Mouse (Mus musculus) CD8-positive naive resting alpha-beta T cell, adult 57 days (primary cell): ENCODE results near the gene Tex28. TPM values are rescaled to one million over a fixed set of nuclear protein-coding genes. Genes with fewer than 3 reads are reported as not detected.

Source experiments
- total RNA-seq: library from RNA; stranded (reverse); gene quantifications from one replicate; pipeline ENCODE4 v1.2.4, GENCODE M21; 2023

Gene Tex28
- total RNA-seq = not detected

DNA sequence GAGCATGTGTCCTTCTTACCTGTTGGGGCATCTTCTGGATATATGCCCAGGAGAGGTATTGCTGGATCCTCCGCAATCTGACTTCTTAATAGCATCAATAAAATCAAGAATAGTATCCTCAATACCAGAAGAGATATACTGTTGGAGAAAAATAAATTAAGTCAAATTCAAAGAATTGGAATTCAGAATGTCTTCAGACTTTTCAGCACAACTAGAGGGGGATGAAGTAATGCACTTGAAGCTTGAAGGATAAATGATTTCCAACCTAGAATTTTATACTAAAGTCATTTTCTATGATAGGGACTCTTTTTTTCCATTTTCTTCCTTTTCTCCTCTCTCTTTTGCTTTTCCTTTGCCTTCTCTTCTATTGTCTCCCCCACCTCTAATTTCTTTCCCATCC is at the start of gene Tex28:
Tex28 (minus strand) TSS at position 101 of the 400 bp plus-strand sequence.

DNA sequence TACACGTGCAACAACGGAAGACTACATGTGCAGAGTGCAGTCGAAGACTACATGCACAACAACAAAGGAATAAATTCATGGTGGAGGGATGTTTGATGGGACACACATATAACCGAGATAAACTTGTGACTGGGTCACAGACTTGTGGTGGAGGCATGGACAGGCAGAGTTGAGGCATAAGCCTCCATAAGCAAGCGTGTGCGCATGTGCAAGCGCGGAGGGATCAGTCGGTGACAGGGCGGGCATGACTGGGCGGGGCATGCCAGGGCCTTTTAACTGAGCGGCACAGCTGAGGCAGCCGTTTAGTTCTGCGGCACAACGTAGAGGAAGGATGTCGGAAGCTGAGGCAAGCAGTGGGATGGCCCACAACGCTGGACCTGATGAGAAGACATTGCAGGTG is 9.3 kb upstream of the Tex28 start, which contains the start of gene Tktl1:
Tktl1 (plus strand) TSS at position 301 of the 400 bp plus-strand sequence.

DNA sequence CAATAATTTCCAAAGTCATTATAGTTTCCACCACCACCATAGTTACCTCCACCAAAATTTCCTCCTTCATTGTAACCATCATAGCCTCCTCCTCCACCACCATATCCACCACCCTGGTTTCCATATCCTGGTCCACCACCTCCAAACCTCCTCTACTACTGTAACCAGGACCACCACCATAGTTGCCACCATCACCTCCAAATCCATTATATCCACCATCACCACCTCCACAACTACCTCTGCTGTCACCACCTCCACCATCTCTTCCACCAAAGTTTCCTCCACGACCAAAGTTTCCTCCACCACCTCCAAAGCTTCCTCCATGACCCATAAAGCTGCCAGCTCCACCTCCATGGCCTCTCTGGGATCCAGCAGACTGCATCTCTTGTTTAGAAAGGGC is 32.4 kb downstream of the Tex28 start, which contains the start of gene Mecp2:
Mecp2 (minus strand) TSS at position 101 of the 400 bp plus-strand sequence.

DNA sequence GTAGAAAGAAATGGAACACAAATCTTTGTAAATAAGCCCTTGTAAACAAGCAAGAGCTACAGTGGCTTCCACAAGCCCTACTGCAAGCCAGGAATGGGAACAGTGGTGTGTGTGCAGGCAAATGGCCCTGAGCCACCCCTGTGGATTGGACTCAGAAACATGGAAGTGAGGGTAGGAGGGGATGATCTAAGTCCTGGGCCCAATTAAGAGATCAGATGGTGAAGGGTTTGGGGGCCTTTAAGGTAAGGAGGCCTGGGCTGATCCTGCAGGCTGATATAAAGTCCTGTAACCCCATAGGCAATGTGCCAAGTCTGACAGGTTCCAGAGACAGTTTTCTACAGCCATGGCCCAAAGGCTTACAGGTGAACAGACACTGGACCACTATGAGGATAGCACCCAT is 40.5 kb downstream of the Tex28 start, which contains the start of gene Opn1mw:
Opn1mw (plus strand) TSS at position 301 of the 400 bp plus-strand sequence.

Other genes starting within 250 kb of the Tex28 start
- 313 TPM for gene Arhgap4, start 246.0 kb downstream of the Tex28 start, total RNA-seq
- 69.4 TPM for gene Naa10, start 245.9 kb downstream of the Tex28 start, total RNA-seq
- 3.4 TPM for gene Renbp, start 237.0 kb downstream of the Tex28 start, total RNA-seq
- 93.0 TPM for gene Hcfc1, start 201.5 kb downstream of the Tex28 start, total RNA-seq
- 127 TPM for gene Irak1, start 143.9 kb downstream of the Tex28 start, total RNA-seq
- gene Opn1mw, start 40.4 kb downstream of the Tex28 start, total RNA-seq = not detected
- gene Mecp2, start 32.5 kb downstream of the Tex28 start, total RNA-seq = 47.1 TPM
- gene Tktl1, start 9.4 kb upstream of the Tex28 start, total RNA-seq = not detected
- 592 TPM for gene Flna, start 82.0 kb upstream of the Tex28 start, total RNA-seq
- gene Emd, start 86.8 kb upstream of the Tex28 start, total RNA-seq = 82.0 TPM
- 710 TPM for gene Rpl10, start 103.0 kb upstream of the Tex28 start, total RNA-seq
- gene Taz, start 114.1 kb upstream of the Tex28 start, total RNA-seq = 77.2 TPM
- gene Dnase1l1, start 114.5 kb upstream of the Tex28 start, total RNA-seq = 8.8 TPM
- gene Atp6ap1, start 129.3 kb upstream of the Tex28 start, total RNA-seq = 90.2 TPM
- 176 TPM for gene Gdi1, start 137.2 kb upstream of the Tex28 start, total RNA-seq
- 68.6 TPM for gene Fam50a, start 145.2 kb upstream of the Tex28 start, total RNA-seq
- 11.0 TPM for gene Plxna3, start 161.2 kb upstream of the Tex28 start, total RNA-seq
- gene Lage3, start 185.8 kb upstream of the Tex28 start, total RNA-seq = 27.9 TPM
- gene Ubl4a, start 205.4 kb upstream of the Tex28 start, total RNA-seq = 20.9 TPM
- 16.1 TPM for gene Slc10a3, start 205.5 kb upstream of the Tex28 start, total RNA-seq
- gene Fam3a, start 225.4 kb upstream of the Tex28 start, total RNA-seq = 23.0 TPM
- 58.8 TPM for gene Ikbkg, start 225.5 kb upstream of the Tex28 start, total RNA-seq